Mouse (Mus musculus) bone marrow, adult 2 months (tissue): Measurements from ENCODE around the gene 4930442H23Rik.
"Not testable (repeated sequence)": the region's sequence is repeated elsewhere in the genome, so short reads cannot be mapped to it uniquely, and the experiment has no call there.

Experiments used
- CTCF ChIP-seq: fragments of 200-500 bp; IDR thresholded peaks from 2 replicates; pipeline ENCODE4 v1.5.1; 2011; ENCODE audit warnings: low read length, control low read depth; ENCODE audit not compliant: control insufficient read depth, insufficient read depth
- POLR2A ChIP-seq: fragments of 200-500 bp; IDR thresholded peaks from 2 replicates; pipeline ENCODE4 v1.6.1; 2011; ENCODE audit warnings: low read depth, mild to moderate bottlenecking, control low read depth, low read length, borderline replicate concordance; ENCODE audit not compliant: control insufficient read depth

- not testable (repeated sequence) for TF ChIP-seq CTCF, POLR2A
Observed at GRCm38 (mm10) chr10:81169411-81169900, 14.2 kb downstream of the 4930442H23Rik start.
